Mouse (Mus musculus) cortical plate, adult 2 months (tissue): ENCODE measurements at regions not wholly inside any gene's neighbourhood (a gene's known extent, or its start where the extent isn't known, plus 50 kb on each side); places are given as distances from the start of the nearest gene placed in this dataset.

Source experiments
- CTCF ChIP-seq: fragments of 200-500 bp; IDR thresholded peaks from 2 replicates; pipeline ENCODE4 v1.5.1; 2011; ENCODE audit warnings: mild to moderate bottlenecking, control low read depth, low read length; ENCODE audit not compliant: insufficient read depth; ENCODE audit errors: extremely low read depth
- POLR2A ChIP-seq: fragments of 200-500 bp; IDR thresholded peaks from 2 replicates; pipeline ENCODE4 v1.6.1; 2011; ENCODE audit warnings: mild to moderate bottlenecking, low read length, control low read depth; ENCODE audit not compliant: insufficient read depth; ENCODE audit errors: extremely low read depth

DNA sequence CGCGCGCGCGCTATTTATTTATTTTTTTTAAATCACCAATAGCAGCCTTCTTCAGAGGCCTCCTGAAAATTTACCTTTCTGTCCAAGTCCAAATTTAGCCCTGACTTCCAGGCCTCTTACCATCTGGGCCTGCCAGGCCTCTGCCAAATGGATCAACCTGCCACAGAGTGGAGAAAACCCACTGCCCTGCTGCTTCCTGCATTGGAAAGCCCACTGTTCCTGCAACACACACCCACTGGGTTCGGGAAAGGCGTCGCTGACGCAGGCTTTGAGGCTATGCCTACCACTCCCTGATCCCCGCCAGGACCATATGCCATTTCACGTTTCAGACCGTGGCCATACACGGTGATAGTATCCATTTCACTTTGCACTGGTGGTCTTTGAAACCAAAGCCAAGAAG, 53.4 kb upstream of the Klf13 start:
- TF ChIP-seq CTCF: no peak
- no peak for TF ChIP-seq POLR2A
